Mouse (Mus musculus) neutrophil, adult 5-6 weeks (primary cell): ENCODE data around the gene Gpr83. TPM values are rescaled to one million over a fixed set of nuclear protein-coding genes. Genes with fewer than 3 reads are reported as not detected.
A peak's percentile ranks its signal among the peaks of the same experiment; 100 is the strongest.

Source experiments
- ATAC-seq: fragments of 151-379, 151-347 bp; 2 replicates; pipeline ENCODE4 v1.8.0; 2017; ENCODE audit warnings: mild to moderate bottlenecking, moderate TSS enrichment; ENCODE audit not compliant: insufficient number of reproducible peaks, poor library complexity, low FRiP score, severe bottlenecking; ENCODE audit errors: extremely low read depth
- total RNA-seq: library from RNA; stranded (forward); fragments of 200-1000 nt; gene quantifications from 2 replicates; pipeline ENCODE4 v1.2.3, GENCODE M21; 2017

Gpr83 gene
- total RNA-seq, result 1.0 and 1.2 TPM in 2 replicates

GRCm38 (mm10) chr9:14859868-14860639 is at the start of gene Gpr83:
TSS of gene Gpr83 (plus strand) at chr9:14860210.
- ATAC-seq, result no peak

DNA sequence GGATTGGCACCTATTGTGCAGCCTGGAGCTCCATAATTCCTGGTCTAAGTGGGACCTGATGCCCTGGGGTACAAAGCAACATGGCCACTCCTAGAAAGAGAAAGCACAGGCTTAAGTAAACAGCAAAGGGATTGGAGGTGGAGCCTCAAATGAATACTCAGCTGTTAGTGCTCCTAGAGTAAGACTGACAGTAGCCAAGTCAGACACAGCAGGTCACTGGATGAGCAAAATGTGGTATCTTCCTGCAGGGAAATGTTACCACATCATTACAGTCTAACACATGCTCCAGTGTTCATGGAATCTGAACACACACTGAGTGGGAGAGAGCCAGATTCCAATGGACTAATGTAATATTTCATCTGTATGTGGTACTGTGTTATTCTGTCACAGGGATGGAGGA is 38.6 kb upstream of the Gpr83 start:
- ATAC-seq, result no peak

- no peak for ATAC-seq
These were observed 35.2 kb upstream of the Gpr83 start for GRCm38 (mm10) chr9:14824840-14825239.

DNA sequence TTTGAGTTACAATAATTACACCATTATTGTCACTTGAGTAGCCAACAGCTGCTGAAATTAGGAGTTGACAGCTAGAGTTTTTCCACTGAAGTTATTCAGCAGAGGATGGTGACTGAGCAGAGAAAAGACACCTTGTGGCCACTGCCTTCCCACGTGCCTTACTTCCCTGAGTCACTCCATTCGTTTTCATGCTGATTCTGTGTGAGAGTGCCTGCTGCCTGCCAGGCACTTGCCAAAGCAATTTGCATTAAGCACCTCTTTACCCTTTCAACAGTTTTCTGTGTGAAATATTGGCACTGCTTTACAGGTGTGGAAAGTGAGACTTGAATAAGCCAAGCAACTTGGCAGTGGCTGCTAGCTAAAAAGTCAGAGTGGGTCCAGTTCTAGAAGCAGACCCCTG is 32.1 kb upstream of the Gpr83 start:
- no peak for ATAC-seq

- peak; percentile 54; the same call in 1 of the 2 replicates for ATAC-seq
These were observed 28.0 kb upstream of the Gpr83 start for GRCm38 (mm10) chr9:14832046-14832445.

- peak; percentile 98 for ATAC-seq
These were observed 24.5 kb upstream of the Gpr83 start for GRCm38 (mm10) chr9:14835335-14836075.

DNA sequence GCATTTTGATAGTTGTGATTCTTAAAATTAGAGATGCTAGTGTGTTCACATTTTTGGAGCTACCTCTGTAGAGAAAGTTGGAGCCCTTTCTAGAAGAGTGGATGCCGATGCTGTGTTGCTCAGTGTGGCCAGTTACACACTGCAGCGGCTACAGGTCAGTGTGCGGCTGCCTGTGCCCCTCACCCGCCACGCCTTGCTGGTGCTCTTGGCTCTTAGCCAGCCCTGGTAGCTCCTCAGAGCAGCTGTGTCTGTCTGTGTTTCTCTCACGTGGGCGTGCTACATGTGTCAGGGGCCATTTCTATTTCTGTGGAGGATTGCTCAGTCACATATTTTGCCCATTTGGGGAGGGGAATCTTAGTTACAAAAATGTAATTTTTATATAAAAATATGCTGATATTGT is 20.5 kb upstream of the Gpr83 start:
- no peak for ATAC-seq

- ATAC-seq, result no peak
These were observed 20.0 kb upstream of the Gpr83 start for GRCm38 (mm10) chr9:14839970-14840369.

- ATAC-seq, result peak; percentile 85
These were observed 17.9 kb upstream of the Gpr83 start for GRCm38 (mm10) chr9:14841878-14842761.

DNA sequence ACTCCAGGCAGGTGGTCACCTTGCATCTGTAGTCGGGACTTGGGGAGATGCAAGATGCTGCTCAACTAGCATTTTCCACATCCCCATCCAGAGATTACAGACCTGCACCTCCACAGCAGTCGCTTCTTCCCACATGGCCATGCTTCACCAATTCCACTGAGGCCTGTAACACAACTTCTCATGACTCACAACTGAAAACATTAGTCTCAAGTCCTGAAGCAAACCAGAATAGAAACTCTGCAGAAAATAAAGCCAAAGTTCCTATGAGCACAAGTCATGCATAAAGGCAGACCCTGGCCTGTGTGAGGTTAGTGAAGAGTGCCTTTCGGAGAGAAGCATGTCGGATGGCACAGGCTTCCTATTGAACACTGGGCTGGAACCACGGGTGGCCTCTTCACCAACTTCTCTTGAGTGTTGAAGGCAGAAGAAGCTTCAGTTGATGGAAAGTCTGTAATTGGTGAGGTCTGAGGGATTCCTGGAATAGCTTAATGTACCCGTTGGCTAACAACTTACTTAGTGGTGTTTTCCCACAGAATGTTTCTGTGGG is 16.6 kb upstream of the Gpr83 start:
- no peak for ATAC-seq

DNA sequence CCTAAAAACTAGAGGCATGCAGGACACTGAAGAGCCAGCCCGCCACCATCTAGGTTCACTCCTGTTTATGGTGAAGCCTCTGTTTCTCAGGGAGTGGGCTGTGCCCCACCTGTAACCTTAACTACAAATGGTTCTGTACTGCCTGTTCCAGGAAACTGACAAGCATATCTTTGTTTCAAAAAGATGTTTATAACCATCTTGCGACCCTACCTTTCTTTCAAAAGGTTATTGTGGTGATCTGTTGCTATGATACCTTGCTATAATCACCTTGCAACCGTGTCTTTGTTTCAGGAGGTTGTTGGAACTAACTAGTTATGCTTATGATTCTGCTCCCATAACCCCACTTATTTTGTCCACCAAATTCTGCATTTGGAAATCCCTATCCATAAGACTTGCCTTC is 16.1 kb upstream of the Gpr83 start:
- ATAC-seq, result no peak

GRCm38 (mm10) chr9:14846428-14846827 is 13.6 kb upstream of the Gpr83 start:
- ATAC-seq, result peak; percentile 56; the same call in 1 of the 2 replicates

GRCm38 (mm10) chr9:14848267-14848935 is 11.6 kb upstream of the Gpr83 start:
- no peak for ATAC-seq

GRCm38 (mm10) chr9:14854585-14854984 is 5.4 kb upstream of the Gpr83 start:
- no peak for ATAC-seq

DNA sequence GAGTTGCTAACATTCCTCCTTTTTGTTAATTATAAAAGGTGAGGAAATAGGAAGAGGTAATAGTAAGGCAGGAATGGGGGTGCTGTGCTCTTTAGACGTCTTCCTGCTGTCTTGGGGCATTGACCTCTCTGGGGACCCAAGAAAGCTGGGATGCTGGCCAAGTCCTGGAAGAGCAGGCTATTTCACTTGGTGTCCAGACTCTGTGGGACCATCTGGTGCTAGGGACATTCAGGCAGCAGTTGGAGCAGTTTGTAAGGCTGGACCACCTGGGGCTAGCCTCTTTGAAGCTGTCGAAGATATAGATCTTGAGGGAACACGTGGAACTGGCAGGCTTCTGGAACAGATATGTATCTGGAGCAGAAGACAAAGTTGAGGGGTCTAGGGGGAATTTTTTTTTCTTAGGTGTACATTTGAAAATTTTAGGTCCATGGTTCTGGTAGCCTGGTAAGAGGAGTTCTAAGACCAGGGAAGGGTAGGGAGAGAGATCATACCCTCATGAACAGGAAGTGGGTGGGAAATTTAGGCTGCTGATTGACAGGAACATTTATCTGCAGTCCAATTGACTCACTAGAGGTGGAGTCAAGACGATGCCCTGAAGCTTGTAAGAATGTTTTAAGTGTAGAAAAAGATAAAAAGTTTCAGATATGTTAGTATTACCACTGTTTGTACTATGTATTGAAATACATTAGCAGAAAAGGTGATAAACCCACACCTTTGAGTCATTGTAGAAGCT is 2.9 kb upstream of the Gpr83 start:
- ATAC-seq, result no peak

GRCm38 (mm10) chr9:14858170-14858706 is 1.8 kb upstream of the Gpr83 start:
- no peak for ATAC-seq

DNA sequence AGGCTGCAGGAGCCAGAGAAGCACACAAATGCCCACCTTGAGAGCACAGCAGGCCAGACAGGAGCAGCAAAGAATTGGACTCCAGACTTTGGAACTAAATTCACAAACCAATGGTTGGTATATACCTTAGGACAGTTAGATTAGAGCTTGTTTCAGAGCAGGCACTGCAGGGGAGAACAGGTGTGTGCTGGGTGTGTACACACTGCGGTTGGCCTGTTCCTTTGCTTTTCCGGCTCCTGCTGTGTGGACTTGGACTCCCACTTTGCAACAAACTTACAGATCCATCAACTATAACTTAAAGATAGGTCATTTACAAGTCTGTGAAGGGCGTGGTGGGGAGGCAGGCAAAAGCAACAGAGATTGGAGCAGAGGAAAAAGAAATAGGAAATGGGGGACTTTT is 1.2 kb upstream of the Gpr83 start:
- no peak for ATAC-seq

GRCm38 (mm10) chr9:14863126-14863525 is 3.1 kb downstream of the Gpr83 start:
- no peak for ATAC-seq
